Mouse (Mus musculus): ENCODE measurements around the gene Olfr313. TPM values are rescaled to one million over a fixed set of nuclear protein-coding genes. Genes with fewer than 3 reads are reported as not detected.
A peak's percentile ranks its signal among the peaks of the same experiment; 100 is the strongest.
"Not testable (repeated sequence)": the region's sequence is repeated elsewhere in the genome, so short reads cannot be mapped to it uniquely, and the experiment has no call there.

The Olfr313 gene
- not detected for total RNA-seq (2021)
- long read RNA-seq, experiment 1 = 0 reads
- long read RNA-seq, experiment 2 = 0 reads

GRCm38 (mm10) chr11:58814700-58815099 is at the start of gene Olfr313:
Gene Olfr313 (plus strand): TSS chr11:58815000.
- DNase-seq = not testable (repeated sequence)

GRCm38 (mm10) chr11:58772888-58773287 is 41.9 kb upstream of the Olfr313 start, which contains the start of gene Olfr315:
Gene Olfr315 (plus strand): TSS chr11:58773188.
- intact Hi-C loops (cut with DNase I) = no loop called here
- DNase-seq = no peak

More at GRCm38 (mm10) chr11:58814700-58815099, at the start of gene Olfr313:
- intact Hi-C loops (cut with DNase I) = not testable (repeated sequence)

- DNase-seq = no peak
- intact Hi-C loops (cut with DNase I) = no loop called here
Observed at GRCm38 (mm10) chr11:58782480-58783089, 32.2 kb upstream of the Olfr313 start, which contains the start of gene Olfr314. Gene Olfr314 (plus strand): TSS chr11:58782952.

GRCm38 (mm10) chr11:58784182-58784581 is 30.6 kb upstream of the Olfr313 start:
- intact Hi-C loops (cut with DNase I) = no loop called here
- no peak for DNase-seq

DNA sequence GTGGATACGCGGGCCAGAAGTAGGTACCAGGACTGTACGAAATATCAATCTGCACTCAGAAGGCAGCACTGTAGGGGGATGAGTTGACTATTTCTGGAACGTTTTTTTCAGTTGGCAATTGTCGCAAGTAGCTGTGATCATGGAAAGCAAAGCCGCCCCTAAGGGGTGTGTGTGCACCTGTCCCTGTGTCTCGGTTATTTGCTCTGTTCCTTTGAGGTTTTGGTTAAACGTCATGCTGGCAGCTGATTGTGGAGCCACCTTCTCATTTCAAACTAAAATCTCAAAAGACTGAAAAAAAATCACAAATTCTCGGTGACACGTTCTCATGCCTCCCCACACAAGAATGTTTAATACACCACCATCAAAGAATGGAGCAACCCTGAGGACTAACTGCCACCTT is 27.1 kb upstream of the Olfr313 start:
- intact Hi-C loops (cut with DNase I) = no loop called here
- no peak for DNase-seq

DNA sequence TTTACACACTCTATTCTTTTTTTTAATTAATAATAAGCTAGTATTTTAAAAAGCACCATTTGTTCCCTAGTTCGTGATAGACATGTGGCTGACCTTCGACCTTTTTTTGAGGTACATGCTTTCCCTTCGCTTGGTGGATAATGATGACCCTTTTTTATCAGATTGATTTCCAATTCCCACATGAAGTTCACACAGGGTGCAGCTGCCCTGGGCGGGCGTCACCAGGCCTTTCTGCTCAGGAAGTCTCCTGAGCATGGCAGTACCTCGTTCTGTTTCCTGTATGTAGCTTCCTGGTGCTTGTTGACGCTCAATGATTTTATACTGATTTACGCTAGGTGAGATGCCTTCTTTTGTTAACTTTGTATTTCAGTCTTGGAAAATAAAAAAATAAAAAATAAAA is 26.5 kb upstream of the Olfr313 start:
- DNase-seq = no peak
- intact Hi-C loops (cut with DNase I) = no loop called here

DNA sequence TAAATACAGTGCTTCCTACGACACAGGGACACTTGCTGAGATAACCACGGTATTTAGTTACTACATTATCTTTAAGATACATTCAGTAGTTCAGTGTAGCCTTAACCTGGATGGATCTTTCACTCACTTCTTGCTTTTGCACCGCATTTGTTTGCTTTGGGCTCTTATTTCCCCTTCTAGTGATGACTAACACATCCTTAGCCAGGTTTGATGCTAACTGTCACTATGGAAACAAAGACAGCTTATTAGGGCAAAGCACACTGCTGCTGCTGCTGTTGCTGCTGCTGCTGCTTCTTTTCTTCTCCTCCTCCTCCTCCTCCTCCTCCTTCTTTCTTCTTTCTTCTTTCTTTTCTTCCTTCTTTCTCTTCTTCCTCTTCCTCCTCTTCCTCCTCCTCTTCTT is 25.3 kb upstream of the Olfr313 start:
- intact Hi-C loops (cut with DNase I) = no loop called here
- DNase-seq = no peak

DNA sequence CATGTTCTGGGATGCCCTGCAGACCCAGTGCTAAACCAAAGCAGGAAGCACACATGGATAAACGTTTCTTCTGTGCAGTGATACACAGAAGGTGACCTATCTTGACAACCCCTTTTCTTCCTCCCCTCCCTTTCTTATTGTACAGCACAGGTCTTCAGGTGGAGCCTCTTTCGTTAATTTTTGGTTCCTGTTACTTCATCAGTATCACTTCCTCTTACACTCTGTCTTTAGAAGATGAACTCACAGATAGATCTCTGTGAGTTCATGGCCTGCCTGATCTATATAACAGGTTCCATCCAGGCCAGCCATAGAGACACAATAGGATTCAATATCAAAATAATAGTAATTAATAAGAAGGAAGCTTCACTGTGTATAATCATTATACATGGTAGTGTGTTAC is 24.7 kb upstream of the Olfr313 start:
- no peak for DNase-seq
- intact Hi-C loops (cut with DNase I) = no loop called here

DNA sequence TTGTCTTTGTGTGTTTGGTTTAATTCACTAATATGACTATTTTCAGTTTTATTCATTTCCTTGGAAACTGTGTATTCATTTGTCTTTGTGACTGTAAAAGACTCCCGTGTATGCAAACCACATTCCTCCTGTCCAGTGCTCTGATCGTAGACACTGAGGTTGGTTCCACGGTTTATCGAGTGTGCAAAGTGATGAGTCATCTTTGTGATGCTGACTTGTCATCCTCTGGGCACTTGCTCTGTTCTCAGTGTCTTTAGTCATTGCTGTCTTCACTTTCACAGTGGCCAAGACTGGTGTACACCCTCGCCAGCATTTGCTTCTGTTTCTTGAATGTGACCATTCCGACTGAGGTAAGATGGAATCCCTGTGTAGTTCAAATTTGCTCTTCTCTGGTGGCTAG is 24.2 kb upstream of the Olfr313 start:
- DNase-seq = no peak
- intact Hi-C loops (cut with DNase I) = no loop called here

- no peak for DNase-seq
- intact Hi-C loops (cut with DNase I) = no loop called here
Observed at GRCm38 (mm10) chr11:58795856-58796255, 18.9 kb upstream of the Olfr313 start.

DNA sequence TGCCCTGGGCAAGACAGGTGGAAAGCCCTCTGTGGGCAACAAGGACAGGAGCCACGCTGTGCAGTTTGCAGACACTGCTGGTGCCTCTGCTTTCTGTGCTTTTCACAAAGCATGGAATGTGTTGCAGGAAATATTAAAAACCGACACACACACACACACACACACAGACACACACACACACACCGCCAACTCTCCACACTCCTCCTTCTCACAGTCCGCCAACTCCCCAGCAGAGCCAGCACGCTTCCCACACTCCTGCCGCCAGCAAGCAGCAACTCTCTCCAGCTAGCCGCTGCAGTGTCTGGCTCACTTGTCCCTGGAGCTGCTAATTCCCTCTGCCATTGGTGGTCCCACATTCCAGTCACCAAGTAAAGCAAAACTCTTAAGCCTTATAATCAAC is 17.9 kb upstream of the Olfr313 start:
- peak in 1 of 2 experiments; percentile 9 for DNase-seq
- intact Hi-C loops (cut with DNase I) = no loop called here

- intact Hi-C loops (cut with DNase I) = no loop called here
- DNase-seq = no peak
Observed at GRCm38 (mm10) chr11:58799747-58800146, 15.1 kb upstream of the Olfr313 start.

DNA sequence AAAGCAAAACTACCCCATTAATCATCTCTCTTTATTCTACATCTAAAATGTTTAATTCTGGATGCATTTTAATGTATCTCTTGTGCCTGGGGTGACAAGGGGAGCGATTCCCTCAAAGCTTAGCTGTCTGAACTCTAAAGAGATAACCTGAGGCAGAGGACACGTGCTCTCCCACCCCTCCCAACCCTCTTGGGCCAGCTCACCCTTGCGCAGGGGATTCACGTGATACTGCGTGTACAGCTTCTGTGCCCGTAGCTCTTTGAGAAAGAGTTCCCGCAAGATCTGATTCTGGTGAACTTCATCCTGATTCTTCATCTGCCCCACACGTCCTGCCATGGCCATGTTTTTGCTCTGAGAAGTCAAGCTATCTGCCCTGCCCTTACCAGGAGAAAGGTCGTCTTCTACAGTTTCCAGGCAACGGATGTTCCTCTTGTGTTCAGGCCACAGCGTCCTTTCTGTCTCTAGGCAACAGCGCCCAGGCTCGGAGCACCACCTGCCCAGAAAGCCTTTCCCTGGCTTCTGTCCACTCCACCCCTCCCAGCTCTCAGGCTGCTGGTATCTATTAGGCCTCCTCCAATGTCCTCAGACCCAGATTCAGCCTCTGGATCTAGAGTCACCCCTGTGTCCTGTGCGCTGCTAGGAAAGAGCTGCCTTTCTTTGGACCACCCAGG is 13.1 kb upstream of the Olfr313 start, which contains the start of gene Fam183b:
Gene Fam183b (minus strand): TSS at position 403 of the 671 bp plus-strand sequence.
- peak; percentile 3 to 9 for DNase-seq
- intact Hi-C loops (cut with DNase I) = no loop called here

- DNase-seq = no peak
- intact Hi-C loops (cut with DNase I) = no loop called here
Observed at GRCm38 (mm10) chr11:58803871-58804270, 10.9 kb upstream of the Olfr313 start.

DNA sequence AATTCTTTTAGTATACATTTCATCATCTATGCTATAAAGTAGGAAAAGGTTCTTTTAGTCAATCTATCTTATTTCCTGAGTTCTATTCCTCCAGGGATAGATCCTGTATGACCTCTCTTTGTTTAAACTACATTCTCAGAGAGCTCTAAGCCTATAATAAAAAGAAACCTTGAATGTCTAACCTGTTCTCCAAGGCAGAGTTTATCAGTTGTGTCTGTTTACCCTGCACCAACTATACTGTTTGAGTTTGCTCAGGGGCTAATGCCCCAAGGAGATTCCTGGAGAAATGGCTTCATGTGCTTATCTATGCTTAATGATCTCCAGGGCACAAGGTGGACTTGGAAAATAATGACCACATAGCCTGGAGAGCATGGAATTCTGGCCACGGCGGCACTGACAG is 10.4 kb upstream of the Olfr313 start:
- intact Hi-C loops (cut with DNase I) = no loop called here
- no peak for DNase-seq

DNA sequence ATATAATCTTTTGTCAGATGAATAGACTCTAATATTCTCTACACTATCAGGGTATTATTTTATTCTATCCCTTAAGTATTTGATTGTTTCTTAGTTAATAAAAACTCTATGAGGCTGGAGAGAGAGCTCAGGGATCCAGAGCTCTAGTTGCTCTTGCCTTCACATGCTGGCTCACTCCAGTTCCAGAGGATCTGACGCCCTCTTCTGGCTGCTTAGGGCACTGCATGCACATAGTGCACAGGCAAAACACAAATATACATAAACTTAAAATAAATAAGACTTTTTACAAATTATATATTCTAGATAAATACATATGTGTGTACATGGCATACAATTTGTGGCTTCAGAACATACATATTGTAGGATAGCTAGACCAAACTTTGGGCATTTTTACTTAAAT is 2.8 kb upstream of the Olfr313 start:
- intact Hi-C loops (cut with DNase I) = no loop called here
- no peak for DNase-seq

DNA sequence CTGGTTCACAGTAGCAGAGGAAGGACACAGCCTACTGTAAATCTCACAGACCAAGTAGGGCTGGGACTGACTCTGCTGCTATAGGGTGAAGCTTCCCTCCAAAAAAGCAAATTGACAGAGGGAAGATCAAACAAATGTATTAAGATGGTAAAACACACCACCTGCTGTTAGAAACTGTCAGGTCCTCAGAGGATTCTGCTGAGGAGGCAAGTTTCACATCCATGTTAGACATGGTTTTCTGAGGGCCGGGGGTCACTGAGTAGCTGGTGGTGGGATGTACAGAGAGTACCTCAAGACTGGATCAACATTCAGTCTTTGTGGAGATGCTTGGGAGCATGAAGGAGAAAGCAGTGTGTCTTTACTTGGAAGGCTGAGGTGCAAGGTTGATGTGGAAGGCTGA is 876 bp downstream of the Olfr313 start:
- no peak for DNase-seq
- intact Hi-C loops (cut with DNase I) = no loop called here

DNA sequence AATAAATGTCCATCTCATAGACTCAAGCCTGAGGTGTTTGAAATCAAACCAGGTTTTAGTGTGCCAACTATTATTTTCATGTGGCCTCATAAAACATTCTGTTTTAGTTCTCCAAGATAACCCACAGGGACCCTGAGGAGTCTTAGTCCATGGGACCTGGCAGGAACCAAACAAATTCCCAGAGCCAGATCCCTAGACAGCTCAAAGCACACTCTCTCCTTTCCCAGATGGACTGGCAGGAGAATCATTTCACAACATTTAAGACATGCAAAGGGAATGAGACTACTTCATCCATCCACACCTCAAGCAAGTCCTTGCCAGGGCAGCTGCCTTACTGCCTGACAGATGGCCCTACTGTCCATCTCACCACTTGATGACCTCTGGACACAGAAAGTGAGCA is 14.1 kb downstream of the Olfr313 start, which contains the start of gene Olfr312:
Gene Olfr312 (plus strand): TSS at position 301 of the 400 bp plus-strand sequence.
- intact Hi-C loops (cut with DNase I); DNase-seq: not testable (repeated sequence)

DNA sequence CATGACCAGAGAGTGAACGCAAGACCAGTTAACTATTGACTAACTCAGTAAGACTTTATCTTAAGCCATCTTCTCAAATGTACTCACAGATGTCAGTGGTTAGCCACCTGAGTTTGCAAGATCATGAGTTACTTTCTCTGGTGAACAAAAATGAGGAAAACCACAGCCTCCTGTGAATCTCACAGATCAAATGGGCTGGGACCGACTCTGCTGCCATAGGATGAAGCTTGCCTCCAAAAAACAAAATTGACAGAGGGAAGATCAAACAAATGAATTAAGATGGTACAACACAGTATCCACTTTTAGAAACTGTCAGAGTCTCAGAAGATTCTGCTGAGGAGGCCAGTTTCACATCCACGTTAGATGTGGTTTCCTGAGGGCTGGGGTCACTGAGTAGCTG is 15.0 kb downstream of the Olfr313 start:
- DNase-seq = no peak
- intact Hi-C loops (cut with DNase I) = no loop called here

GRCm38 (mm10) chr11:58832541-58832940 is 17.7 kb downstream of the Olfr313 start:
- intact Hi-C loops (cut with DNase I); DNase-seq: not testable (repeated sequence)

GRCm38 (mm10) chr11:58838951-58839350 is 24.2 kb downstream of the Olfr313 start, which contains the start of gene Olfr311:
Gene Olfr311 (plus strand): TSS chr11:58839251.
- intact Hi-C loops (cut with DNase I) = not testable (repeated sequence)

More at GRCm38 (mm10) chr11:58838951-58839350, 24.2 kb downstream of the Olfr313 start, which contains the start of gene Olfr311:
- DNase-seq = not testable (repeated sequence)

Data from heart, postnatal 14 days (tissue).